Mouse (Mus musculus): Measurements from ENCODE around the gene Dag1. TPM values are rescaled to one million over a fixed set of nuclear protein-coding genes. Genes with fewer than 3 reads are reported as not detected.

Dag1 gene
- polyA plus RNA-seq, 1 experiment from 2014 or later, result 170 TPM

GRCm38 (mm10) chr9:108221566-108221965, 42.2 kb downstream of the Dag1 start:
- Histone ChIP-seq H3K36me3 (ENCODE audit: insufficient read depth, low read length) (0 out of 2 replicates have a peak, but pooled peaks cover 10% of the 10 kb centered on the region), H3K27ac (peak overlapping the region; percentile 90), H3K9me3 (replicated peaks; ENCODE audit: low read length) (no peaks in the 10 kb centered on the region), H3K9ac (ENCODE audit: low read depth, low read length) (no peak overlapping the region), H3K4me3 (replicated peaks; ENCODE audit: low read depth, low read length) (no peak overlapping the region), H3K4me1 (replicated peaks; ENCODE audit: insufficient read depth, low read length) (peaks cover 37% of the 10 kb centered on the region; the same call in 1 of the 2 replicates), H3K4me2 (ENCODE audit: low read length) (no peak overlapping the region), H3K27me3 (ENCODE audit: insufficient read depth, low read length) (no peaks in the 10 kb centered on the region)
- 89% methylated on average over 3 of the region's 3 CpGs for WGBS
- DNase-seq (ENCODE audit: low spot score) (no peak), ATAC-seq (replicated peaks; ENCODE audit: low FRiP score, low read depth) (no peak)
- no peak for TF ChIP-seq CTCF (IDR thresholded peaks at IDR 0.05; ENCODE audit: low read depth)

DNA sequence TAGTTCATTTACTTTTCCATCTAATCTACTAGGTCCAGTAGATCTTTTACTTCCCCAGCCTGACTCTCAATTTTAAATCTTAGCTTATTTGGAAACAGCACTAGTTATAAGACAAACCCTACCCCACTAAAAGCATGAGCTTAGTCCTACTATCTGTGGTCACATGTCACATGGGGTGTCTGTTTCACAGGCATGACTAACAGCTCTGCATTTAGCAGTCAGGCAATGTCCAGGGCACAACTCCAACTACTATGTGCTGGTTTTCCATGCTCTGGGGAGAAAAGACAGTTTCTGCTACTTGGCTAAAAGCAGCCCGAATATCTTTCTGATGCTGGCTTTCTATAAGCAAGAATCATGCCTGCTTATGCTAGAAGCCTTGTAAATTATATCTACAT, 43.4 kb downstream of the Dag1 start:
- Histone ChIP-seq H3K36me3 (ENCODE audit: insufficient read depth, low read length) (peaks cover 10% of the 10 kb centered on the region; the same call in 1 of the 2 replicates), H3K4me2 (ENCODE audit: low read length) (no peak overlapping the region), H3K9ac (ENCODE audit: low read depth, low read length) (no peak overlapping the region), H3K9me3 (replicated peaks; ENCODE audit: low read length) (no peaks in the 10 kb centered on the region), H3K4me3 (replicated peaks; ENCODE audit: low read depth, low read length) (no peak overlapping the region), H3K27me3 (ENCODE audit: insufficient read depth, low read length) (no peaks in the 10 kb centered on the region), H3K27ac (no peak overlapping the region), H3K4me1 (replicated peaks; ENCODE audit: insufficient read depth, low read length) (peaks cover 37% of the 10 kb centered on the region; the same call in 1 of the 2 replicates)
- ATAC-seq (replicated peaks; ENCODE audit: low FRiP score, low read depth) (no peak), DNase-seq (ENCODE audit: low spot score) (no peak)
- no peak for TF ChIP-seq CTCF (IDR thresholded peaks at IDR 0.05; ENCODE audit: low read depth)
- WGBS, result 80% methylated on average over 1 of the region's 1 CpGs

GRCm38 (mm10) chr9:108219766-108220379, 43.9 kb downstream of the Dag1 start:
- no peak overlapping the region for H3K4me3 ChIP-seq (replicated peaks; ENCODE audit: low read depth, low read length)
- no peak overlapping the region for H3K4me2 ChIP-seq (ENCODE audit: low read length)
- no peak for TF ChIP-seq CTCF (IDR thresholded peaks at IDR 0.05; ENCODE audit: low read depth)
- peaks cover 10% of the 10 kb centered on the region; the same call in 1 of the 2 replicates for H3K36me3 ChIP-seq (ENCODE audit: insufficient read depth, low read length)
- peaks cover 35% of the 10 kb centered on the region; the same call in 1 of the 2 replicates for H3K4me1 ChIP-seq (replicated peaks; ENCODE audit: insufficient read depth, low read length)
- DNase-seq (ENCODE audit: low spot score) (no peak), ATAC-seq (replicated peaks; ENCODE audit: low FRiP score, low read depth) (no peak)
- 72% methylated on average over 12 of the region's 12 CpGs for WGBS
- no peak overlapping the region for H3K9ac ChIP-seq (ENCODE audit: low read depth, low read length)
- H3K9me3 ChIP-seq (replicated peaks; ENCODE audit: low read length), result no peaks in the 10 kb centered on the region
- no peaks in the 10 kb centered on the region for H3K27me3 ChIP-seq (ENCODE audit: insufficient read depth, low read length)
- H3K27ac ChIP-seq, result peak overlapping the region; percentile 54

DNA sequence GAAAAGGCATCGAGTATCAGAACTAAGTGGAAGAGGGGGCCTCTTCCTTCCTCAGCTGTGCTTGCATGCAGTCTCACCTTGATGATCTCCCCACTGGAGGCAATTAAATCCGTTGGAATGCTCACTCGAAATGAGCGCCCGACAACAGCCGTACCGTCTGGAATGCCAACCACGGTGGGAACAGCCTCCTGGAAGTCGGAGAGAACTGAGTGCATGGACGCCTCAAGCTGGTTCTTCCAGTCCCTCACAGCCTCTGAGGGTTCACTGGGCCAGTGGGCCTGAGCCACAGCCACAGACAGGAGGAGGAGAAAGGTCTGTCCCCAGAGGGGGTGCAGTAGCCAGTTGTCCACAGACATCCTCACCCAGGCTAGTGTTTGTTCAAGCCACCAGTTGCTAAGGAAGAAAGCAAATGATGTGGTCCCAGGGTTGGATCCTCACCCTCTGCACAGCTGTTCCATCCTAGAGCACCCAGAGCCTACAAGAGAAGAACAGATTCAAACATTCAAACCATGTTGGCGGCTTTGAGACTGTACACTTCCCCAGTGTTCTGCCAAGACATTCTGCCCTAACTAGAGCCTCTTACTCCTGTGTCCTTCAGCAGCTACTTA, 45.7 kb downstream of the Dag1 start:
- H3K4me1 ChIP-seq (replicated peaks; ENCODE audit: insufficient read depth, low read length), result peaks cover 26% of the 10 kb centered on the region; the same call in 1 of the 2 replicates
- DNase-seq (ENCODE audit: low spot score) (no peak), ATAC-seq (replicated peaks; ENCODE audit: low FRiP score, low read depth) (peak; percentile 52; the same call in 1 of the 2 replicates)
- H3K4me3 ChIP-seq (replicated peaks; ENCODE audit: low read depth, low read length), result no peak overlapping the region
- peak overlapping the region; percentile 71 for H3K27ac ChIP-seq
- no peak for TF ChIP-seq CTCF (IDR thresholded peaks at IDR 0.05; ENCODE audit: low read depth)
- H3K36me3 ChIP-seq (ENCODE audit: insufficient read depth, low read length), result peaks cover 10% of the 10 kb centered on the region; the same call in 1 of the 2 replicates
- no peaks in the 10 kb centered on the region for H3K9me3 ChIP-seq (replicated peaks; ENCODE audit: low read length)
- no peak overlapping the region for H3K4me2 ChIP-seq (ENCODE audit: low read length)
- no peak overlapping the region for H3K9ac ChIP-seq (ENCODE audit: low read depth, low read length)
- 47% methylated on average over 11 of the region's 11 CpGs for WGBS
- H3K27me3 ChIP-seq (ENCODE audit: insufficient read depth, low read length), result no peaks in the 10 kb centered on the region

DNA sequence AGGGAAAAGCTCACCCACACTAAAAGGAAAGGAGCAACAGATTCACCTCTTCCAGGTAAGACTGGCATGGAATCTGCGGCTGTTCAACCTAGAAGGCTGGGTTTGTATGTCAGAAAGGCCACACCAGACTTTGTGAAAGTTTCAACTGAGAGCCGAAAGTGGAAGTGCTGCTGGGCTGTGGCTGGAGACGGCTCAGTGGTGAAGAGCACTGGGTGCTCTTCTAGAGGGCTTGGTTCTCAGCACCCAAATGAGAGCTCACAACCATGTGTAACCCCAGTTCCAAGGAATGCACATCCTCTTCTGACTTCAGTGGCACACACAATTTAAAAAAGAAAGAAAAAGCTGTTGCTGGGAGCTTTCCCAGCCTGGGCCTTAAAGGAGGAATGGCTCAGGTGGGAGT, 46.4 kb downstream of the Dag1 start:
- ATAC-seq (replicated peaks; ENCODE audit: low FRiP score, low read depth) (no peak), DNase-seq (ENCODE audit: low spot score) (no peak)
- Histone ChIP-seq H3K4me3 (replicated peaks; ENCODE audit: low read depth, low read length) (no peak overlapping the region), H3K36me3 (ENCODE audit: insufficient read depth, low read length) (peaks cover 10% of the 10 kb centered on the region; the same call in 1 of the 2 replicates), H3K9me3 (replicated peaks; ENCODE audit: low read length) (no peaks in the 10 kb centered on the region), H3K9ac (ENCODE audit: low read depth, low read length) (no peak overlapping the region), H3K27ac (peak overlapping the region; percentile 71; the same call in 1 of the 2 replicates), H3K4me1 (replicated peaks; ENCODE audit: insufficient read depth, low read length) (peaks cover 25% of the 10 kb centered on the region; the same call in 1 of the 2 replicates), H3K4me2 (ENCODE audit: low read length) (no peak overlapping the region), H3K27me3 (ENCODE audit: insufficient read depth, low read length) (no peaks in the 10 kb centered on the region)
- no peak for TF ChIP-seq CTCF (IDR thresholded peaks at IDR 0.05; ENCODE audit: low read depth)
- 94% methylated on average over 3 of the region's 3 CpGs for WGBS

DNA sequence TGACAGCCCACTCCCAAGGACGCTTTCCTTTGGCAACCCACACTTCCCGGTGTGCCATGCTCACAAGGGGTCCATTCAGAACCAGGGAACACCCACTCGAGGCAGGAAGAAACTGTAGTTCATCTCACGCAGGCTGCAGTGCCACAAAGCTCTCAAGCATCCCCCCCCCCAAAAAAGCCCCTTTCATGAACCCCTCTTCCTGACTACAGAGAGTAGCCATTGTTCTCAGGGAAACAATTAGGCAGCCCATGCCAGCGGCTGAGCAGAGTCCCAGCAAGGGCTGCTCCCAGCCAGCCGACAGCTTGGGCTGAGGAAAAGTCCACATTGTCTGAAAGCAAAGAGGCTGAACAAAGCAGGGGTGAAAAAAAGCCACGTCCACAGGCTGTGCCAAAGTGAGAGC, 50.7 kb downstream of the Dag1 start:
- peak overlapping the region; percentile 37; the same call in 1 of the 2 replicates for H3K27ac ChIP-seq
- no peaks in the 10 kb centered on the region for H3K27me3 ChIP-seq (ENCODE audit: insufficient read depth, low read length)
- WGBS, result 51% methylated on average over 7 of the region's 7 CpGs
- H3K36me3 ChIP-seq (ENCODE audit: insufficient read depth, low read length), result peaks cover 28% of the 10 kb centered on the region
- ATAC-seq (replicated peaks; ENCODE audit: low FRiP score, low read depth) (no peak), DNase-seq (ENCODE audit: low spot score) (no peak)
- H3K4me2 ChIP-seq (ENCODE audit: low read length), result no peak overlapping the region
- no peak for TF ChIP-seq CTCF (IDR thresholded peaks at IDR 0.05; ENCODE audit: low read depth)
- no peak overlapping the region for H3K9ac ChIP-seq (ENCODE audit: low read depth, low read length)
- H3K4me3 ChIP-seq (replicated peaks; ENCODE audit: low read depth, low read length), result no peak overlapping the region
- H3K9me3 ChIP-seq (replicated peaks; ENCODE audit: low read length), result no peaks in the 10 kb centered on the region
- no peaks in the 10 kb centered on the region for H3K4me1 ChIP-seq (replicated peaks; ENCODE audit: insufficient read depth, low read length)

Data from kidney, postnatal 0 days (tissue).